Mouse (Mus musculus) brain, embryonic 14.5 days (tissue): ENCODE measurements at regions not wholly inside any gene's neighbourhood (a gene's known extent, or its start where the extent isn't known, plus 50 kb on each side); places are given as distances from the start of the nearest gene placed in this dataset.

Experiments used
- CTCF ChIP-seq: fragments of 200-500 bp; IDR thresholded peaks from 2 replicates; pipeline ENCODE4 v1.5.1; 2012; ENCODE audit warnings: inconsistent platforms, mild to moderate bottlenecking, moderate library complexity, borderline replicate concordance; ENCODE audit not compliant: insufficient read depth, insufficient read length; ENCODE audit errors: extremely low read depth
- POLR2A ChIP-seq: fragments of 200-500 bp; IDR thresholded peaks from 2 replicates; pipeline ENCODE4 v1.6.1; 2012; ENCODE audit warnings: mild to moderate bottlenecking, inconsistent platforms, borderline replicate concordance; ENCODE audit not compliant: poor library complexity, insufficient read depth, insufficient read length, severe bottlenecking; ENCODE audit errors: extremely low read depth

- TF ChIP-seq CTCF: no peak
- TF ChIP-seq POLR2A: no peak
These were observed 154.3 kb upstream of the Slc24a2 start for GRCm38 (mm10) chr4:87384469-87385044.
